Mouse (Mus musculus): Measurements from ENCODE around the gene Mphosph6.

GRCm38 (mm10) chr8:117779344-117779743, 22.4 kb downstream of the Mphosph6 start:
- TF ChIP-seq POLR2A (IDR thresholded peaks at IDR 0.05; ENCODE audit: low read depth, low read length), result no peak
- TF ChIP-seq CTCF (conservative IDR thresholded peaks at IDR 0.05; ENCODE audit: insufficient read depth, insufficient read length, low read depth, low read length), result no peak

Measured in kidney, adult 2 months (tissue).